Mouse (Mus musculus): Measurements from ENCODE around the gene E130116L18Rik. TPM values are rescaled to one million over a fixed set of nuclear protein-coding genes. Genes with fewer than 3 reads are reported as not detected.
"Not testable (repeated sequence)": the region's sequence is repeated elsewhere in the genome, so short reads cannot be mapped to it uniquely, and the experiment has no call there.

E130116L18Rik gene
- polyA plus RNA-seq, 1 experiment from 2014 or later, result not detected

- not testable (repeated sequence) for H3K9me3 ChIP-seq; H3K4me3 ChIP-seq (replicated peaks); H3K4me2 ChIP-seq; H3K9ac ChIP-seq; H3K27me3 ChIP-seq; H3K27ac ChIP-seq; H3K4me1 ChIP-seq; H3K36me3 ChIP-seq (replicated peaks); ATAC-seq (ENCODE audit: low FRiP score)
- WGBS, result 95% methylated on average over 4 of the region's 4 CpGs
Measured at GRCm38 (mm10) chr5:25178543-25178942, 44.4 kb downstream of the E130116L18Rik start.

GRCm38 (mm10) chr5:25177937-25178336, 45.0 kb downstream of the E130116L18Rik start:
- not testable (repeated sequence) for H3K27ac ChIP-seq; ATAC-seq (ENCODE audit: low FRiP score); H3K4me3 ChIP-seq (replicated peaks); H3K4me1 ChIP-seq; H3K9ac ChIP-seq; H3K36me3 ChIP-seq (replicated peaks); H3K27me3 ChIP-seq; H3K4me2 ChIP-seq; H3K9me3 ChIP-seq
- 88% methylated on average over 5 of the region's 5 CpGs for WGBS

Other genes with a start within 250 kb of the E130116L18Rik start
- gene Prkag2, start 122.5 kb downstream of the E130116L18Rik start, polyA plus RNA-seq (2016; fragmentation: Nextera tagmentation; extraction: Ambion mirVana), result 55.0 and 60.2 TPM in 2 replicates
- gene Galntl5, start 41.7 kb downstream of the E130116L18Rik start, polyA plus RNA-seq (2016; fragmentation: Nextera tagmentation; extraction: Ambion mirVana), result not detected in 2 replicates
- 35.9 and 37.2 TPM in 2 replicates for gene Galnt11, start 1.2 kb downstream of the E130116L18Rik start, polyA plus RNA-seq (2016; fragmentation: Nextera tagmentation; extraction: Ambion mirVana)

Measured in forebrain, embryonic 12.5 days (tissue).